Mouse (Mus musculus) cerebellum, postnatal 4 days (tissue): Measurements from ENCODE around the gene Smad3.

Source experiments
- DNase-seq, 2 experiments: peaks; one replicate each; pipeline ENCODE4 v3.0.0; 2022; ENCODE audit warnings: low spot score in 2 of 2, mixed read lengths in 1 of 2

Gene Smad3

DNA sequence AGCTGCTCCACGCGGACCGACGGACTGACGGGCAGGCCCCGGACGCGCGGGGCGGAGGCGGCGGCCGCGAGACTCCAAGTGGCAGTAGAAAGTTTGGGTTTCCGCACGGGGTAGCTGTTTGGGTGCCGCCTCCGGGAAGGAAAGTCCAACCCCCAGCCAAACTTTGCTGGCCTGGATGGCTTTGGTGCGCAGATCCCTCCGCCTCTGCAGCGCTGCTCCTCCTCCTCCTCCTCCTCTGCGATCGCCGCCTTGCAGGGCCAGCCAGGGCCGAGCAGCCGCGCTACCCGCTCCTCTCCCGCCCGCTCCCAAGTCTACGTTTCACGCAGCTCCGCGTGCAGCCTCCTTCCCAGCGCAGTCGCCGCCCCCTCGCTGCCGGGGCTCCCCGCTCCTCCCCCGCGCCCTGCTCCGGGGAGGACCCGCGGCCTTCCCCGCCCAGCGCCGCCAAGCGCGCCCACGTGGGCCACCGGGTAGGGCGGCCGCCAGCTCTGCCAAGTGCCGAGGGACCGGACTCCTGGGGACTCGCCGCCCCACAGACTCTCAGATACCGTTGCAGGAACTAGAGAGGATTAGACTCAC, at the start of gene Smad3:
Smad3 (minus strand) TSS at position 130 of the 576 bp plus-strand sequence.
- peak; percentile 56 to 71 for DNase-seq

DNA sequence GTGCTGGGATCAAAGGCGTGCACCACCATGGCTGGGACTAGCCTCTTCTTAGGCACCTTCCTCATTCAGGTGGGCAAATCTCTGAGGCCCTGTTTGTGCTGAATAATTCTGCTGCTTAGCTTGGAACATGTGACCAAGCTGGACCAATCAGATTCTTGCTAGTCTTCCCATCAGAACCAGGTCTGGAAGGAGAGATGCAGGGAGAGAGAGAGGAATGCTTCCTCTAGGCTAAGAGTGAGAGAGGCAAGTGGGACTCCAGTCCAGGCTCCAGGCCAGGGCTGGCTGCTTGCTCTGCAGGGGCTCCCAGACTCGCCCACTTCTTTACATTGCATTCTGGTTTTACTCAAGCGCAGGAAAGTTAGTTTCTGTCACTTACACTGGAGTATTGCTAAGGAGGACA, 47.1 kb upstream of the Smad3 start:
- DNase-seq, result no peak

DNA sequence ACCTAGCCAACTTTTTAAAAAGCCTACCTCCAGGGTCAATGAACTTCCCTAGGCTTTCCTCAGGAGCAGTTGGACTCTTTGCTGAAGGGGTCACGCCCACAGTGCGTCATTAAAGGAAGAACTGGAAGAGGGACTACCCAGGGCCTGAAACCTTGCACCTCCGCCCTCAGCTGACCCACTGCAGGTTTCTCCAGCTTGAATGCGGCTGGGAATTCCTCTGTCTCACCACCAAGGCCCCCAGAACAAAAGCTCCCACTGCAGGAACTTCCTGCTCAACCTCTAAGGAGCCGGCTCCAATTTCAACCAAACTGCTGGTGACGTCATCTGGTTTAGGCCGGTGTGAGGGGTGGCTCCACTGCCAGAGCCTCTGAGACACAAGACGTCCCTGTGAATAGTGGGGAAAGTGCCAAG, 45.4 kb upstream of the Smad3 start:
- DNase-seq, result no peak

DNA sequence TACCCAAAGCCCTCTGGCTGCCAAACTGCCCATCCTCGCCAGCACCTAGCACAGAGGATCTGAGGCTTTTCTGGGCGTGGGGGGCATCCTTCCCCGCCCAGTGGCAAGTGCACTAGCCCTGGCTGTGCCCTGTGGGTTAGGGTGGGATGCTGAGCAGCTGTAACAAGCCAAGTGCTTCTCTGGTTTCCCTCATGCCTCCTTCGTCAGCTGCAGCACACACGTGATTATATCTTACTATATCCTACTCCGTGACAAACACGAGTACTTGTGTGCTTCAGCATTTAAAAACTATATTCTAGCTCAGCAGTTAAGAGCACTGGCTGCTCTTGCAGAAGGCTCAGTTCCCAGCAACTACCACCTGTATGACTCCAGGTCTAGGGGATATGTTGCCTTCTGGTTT, 44.7 kb upstream of the Smad3 start:
- no peak for DNase-seq

DNA sequence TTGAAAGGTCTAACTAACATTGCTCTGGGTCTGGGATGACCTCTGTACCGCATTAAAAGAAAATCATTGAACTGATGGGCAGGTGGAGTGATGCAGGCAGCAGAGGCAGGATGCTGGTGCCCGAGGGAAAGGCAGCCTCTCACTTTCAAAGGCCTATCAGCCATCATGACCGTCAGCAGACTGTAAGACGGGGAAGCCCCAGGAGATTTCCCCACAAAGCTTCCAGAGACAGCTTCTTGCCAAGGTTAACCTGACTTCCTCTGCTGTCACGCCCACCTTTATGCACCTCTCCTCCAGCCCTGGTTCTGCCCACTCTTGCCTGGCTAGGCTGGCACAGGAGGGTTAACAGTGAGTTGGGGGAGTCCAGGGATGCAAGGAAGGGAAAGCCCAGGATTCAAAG, 44.3 kb upstream of the Smad3 start:
- no peak for DNase-seq

DNA sequence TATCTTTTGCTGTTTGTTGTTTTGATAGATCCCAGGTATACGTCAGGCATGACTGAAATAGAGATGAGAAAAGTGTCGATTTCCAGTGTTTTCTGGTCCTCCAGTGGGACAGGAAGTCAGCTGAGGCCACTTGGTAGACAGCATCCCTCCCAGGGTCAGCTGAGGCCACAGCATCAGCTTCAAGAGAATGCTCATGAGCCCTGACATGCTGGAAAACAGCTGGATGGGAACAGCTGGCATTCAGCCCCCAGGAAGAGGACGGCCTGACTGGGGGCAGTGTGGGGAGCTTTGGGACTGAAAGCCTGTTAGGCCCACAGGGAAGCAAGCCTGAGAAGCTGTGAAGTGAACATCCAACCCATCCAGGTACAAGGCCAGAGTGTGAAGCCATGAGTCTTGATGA, 38.6 kb upstream of the Smad3 start:
- no peak for DNase-seq

DNA sequence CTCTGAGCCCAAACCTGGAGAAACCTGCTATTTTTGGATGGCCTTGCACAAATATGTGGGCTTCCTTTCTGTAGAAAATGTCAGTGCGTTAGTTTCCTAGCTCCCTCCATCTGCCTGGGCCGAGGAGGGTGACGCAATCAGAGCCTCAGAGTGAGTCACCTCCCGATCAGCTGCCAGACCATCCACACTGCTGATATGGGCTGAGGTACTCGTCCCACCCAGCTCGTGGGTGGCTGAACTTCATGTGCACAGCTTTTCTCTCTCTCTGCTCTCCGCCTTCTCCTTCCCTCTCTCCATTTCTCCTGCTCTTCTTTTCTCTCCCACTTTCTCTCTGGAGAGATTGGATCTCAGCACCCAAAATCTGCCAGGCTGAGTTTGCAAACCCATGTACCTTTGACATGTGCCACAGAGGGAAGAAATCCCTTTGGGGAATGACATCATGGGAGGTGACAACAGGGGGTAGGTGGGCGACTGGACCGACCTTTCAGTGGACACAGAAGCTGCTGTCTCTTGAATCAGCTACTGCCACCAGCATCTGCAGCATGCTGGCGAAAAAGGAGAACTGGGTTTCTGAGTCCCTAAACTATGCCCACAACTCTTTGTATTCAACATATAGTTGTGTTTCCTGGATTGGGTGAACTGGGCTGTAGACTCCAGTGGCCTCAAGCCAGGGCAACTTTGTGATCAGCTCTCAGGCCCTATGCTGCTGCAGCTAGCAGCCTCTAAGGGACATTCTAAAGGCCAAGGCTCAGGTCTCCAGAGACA, 36.1 kb upstream of the Smad3 start:
- DNase-seq, result no peak

DNA sequence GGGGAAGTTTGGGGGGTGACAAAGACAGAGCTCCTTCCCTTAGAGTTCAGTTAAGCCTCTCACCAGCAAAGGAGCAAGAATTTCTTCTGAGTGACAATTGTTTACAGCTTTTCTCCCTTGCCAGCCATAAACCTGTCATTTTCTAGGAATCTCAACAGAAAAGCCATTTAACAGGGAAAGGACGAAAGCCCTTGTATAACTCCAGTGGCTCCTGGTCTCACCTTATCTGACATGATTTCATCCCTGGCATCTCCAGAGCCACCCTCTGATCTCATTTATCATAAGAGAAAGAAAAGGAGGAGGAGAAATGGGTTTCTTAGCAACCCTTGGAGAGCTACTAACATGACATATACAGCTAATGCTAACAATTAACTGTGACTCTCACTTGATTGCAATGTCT, 33.9 kb upstream of the Smad3 start:
- no peak for DNase-seq

DNA sequence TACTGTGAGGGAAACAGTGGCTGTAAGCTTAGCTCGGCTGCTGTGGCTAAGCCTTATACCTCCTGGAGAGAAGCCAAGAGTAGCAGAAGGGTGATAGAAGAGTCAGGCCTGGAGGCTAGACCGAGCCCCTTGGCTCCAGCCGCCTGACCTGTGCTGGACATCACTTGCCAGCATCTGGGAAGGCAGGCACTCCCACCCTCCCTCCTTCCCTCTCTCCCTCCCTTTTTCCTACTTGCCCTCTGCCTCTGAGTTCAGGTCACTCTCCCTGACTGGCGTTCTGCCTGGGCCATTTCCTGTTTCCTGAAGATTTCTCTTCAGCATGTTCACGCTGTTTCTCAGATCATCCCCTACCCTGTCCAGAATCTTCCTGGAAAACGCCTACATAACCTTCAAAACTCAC, 33.5 kb upstream of the Smad3 start:
- no peak for DNase-seq

DNA sequence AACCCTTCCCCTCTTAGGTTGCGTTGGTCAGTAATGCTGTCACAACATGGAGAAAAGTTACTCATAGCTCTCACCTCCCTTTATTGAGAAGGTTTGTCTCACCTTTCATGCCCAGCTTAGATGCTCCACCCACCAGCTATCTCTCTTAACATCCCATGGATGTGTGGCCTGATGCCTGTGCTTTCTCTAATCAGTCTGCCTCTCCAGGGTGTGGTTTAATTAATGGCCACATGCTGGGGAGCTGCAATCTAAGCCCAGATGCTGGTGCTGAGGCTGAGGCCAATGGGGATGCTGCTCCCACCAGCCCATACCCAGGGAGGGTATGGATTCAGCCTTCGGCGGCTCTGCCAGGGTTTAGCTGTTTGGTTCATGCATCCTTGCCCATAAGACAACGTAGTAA, 32.4 kb upstream of the Smad3 start:
- no peak for DNase-seq

DNA sequence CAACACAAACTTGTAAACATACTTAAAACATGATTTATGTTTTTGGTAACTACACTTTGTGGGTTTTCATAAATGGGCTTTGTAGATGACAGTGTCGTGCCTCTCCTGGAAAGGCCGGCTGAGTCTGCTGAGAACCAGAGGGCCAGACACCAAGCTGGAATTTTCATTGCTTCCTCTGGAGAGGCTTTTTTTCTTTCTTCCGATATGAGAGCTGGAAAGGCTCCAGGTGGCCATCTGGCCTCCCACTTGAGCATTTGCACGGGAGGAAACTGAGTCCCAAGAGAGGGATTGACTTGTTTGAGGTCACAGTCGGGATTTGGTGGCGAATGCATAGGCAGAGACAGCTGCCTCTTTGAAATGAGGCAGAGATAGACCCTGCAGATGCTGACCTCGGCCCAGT, 31.6 kb upstream of the Smad3 start:
- DNase-seq, result no peak

DNA sequence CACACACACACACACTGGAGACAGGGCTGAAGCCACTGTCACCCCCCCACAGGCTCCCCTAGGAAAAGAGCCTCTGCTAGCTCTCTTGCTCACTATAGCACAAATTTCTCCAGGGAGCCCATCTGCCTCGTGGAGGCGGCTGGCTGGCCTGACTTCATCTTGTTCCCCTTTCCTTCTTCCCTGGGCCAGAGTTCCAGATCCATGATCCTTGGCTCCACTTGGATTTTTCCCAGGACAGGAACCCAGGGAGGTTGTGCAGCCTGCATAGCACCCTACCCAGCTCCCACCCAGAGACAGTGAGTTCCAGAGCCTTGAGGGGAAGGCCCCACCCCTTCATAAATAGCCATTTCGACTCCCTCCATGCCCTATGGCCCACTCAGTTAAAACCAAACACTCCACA, 29.8 kb upstream of the Smad3 start:
- DNase-seq, result no peak

DNA sequence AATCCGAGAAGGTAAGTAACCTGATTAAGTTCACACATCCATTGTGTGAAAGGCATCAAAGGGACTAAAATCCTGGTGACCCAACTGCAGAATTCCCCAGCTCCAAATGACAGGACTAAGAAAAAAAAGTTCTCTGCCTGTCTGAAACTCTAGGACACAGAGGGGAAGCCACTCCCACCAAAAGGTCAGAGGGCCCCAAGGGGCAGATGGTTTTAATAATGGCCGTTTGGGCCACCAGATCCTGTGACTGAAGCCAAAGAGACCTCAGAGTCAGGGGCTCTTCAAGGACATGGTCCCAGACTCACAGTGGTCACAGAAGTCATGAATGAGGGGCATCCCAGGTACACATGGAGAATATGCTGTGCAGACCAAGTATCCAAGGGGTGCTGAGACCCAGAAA, 29.3 kb upstream of the Smad3 start:
- DNase-seq, result no peak

DNA sequence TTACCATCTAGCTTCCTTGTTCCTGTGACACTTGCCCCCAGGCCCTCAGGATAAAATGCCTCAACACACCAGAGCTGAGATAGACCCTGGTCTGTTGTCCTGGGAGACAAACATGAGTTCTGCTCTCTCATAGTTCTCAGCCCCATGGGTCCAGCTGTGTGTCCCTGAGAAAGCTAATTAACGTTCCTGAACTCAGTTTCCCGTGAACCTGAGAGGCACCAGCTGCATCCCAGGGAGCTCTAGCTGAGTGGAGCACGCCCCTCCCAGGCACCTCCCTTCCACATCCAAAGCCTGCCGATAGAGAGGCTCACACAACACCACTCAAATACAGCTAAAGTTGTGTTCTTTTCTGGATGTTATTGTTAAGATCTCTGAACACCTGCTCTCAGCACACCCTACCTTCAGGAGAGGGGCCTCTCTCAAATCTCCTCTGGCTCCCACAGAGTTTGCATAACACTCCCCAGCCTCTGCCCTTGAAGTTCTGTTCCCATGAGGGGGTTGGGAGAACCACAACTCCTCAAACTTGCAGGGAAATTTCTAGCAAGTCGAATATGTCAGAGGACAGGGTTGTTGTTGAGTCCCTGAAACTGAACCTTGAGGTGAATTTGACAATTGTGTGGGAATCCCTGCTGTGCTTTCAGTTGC, 28.4 kb upstream of the Smad3 start:
- no peak for DNase-seq

DNA sequence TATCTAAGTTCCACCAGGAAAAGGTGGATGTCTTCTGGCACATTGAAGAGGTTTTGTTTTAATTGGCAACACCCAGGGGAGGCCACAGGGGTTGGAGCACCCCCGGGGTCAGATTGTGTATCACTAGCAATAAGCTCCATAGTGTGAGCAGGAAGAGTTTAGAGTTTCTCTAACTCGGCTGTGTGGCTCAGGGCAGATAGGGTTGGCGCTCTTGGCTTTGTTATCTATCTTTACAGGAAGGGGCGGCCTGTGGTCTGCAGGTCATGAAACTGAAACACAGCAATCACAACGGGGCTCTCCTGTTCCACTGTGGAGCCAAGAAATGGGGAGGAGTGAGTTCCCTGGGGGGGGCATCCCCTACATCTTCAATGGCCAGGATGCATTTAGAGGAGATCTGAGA, 27.7 kb upstream of the Smad3 start:
- DNase-seq, result no peak

DNA sequence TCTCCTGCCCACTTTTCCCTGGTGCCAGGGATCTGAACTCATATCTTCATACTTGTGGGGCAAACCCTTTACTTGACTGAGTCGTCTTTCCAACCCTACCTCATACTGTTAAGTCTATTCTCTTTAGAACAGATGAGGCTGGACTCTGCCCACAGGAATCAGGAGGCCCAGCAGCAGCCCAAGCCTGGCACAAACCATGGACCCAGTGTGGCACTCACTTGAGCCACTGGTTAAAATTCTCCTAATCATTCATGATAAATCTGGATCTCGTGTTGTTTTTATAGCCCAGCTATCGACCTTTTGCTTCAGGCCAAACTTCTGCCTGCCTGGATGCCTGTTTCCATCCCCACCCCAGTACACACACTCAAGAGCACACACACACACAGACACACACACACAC, 26.8 kb upstream of the Smad3 start:
- DNase-seq, result no peak

DNA sequence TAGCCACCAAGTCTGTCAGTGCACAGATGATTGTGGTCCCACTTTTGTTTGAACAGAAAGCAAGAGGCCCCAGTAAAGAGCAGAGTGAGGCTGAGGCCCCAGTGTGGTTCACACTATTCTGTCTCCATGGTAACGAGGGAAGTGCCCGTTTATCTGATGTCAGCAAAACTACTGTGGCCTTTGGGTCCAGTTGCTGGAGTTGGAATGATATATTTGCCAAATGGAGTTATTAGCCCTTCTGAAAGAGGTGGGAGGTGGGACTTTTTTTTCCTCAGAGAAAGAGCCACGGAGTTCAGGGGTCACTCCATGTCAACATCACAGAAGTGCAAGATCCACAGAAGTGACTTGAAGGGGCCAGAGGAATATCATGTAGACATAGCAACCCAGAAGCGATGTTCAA, 24.9 kb upstream of the Smad3 start:
- no peak for DNase-seq

DNA sequence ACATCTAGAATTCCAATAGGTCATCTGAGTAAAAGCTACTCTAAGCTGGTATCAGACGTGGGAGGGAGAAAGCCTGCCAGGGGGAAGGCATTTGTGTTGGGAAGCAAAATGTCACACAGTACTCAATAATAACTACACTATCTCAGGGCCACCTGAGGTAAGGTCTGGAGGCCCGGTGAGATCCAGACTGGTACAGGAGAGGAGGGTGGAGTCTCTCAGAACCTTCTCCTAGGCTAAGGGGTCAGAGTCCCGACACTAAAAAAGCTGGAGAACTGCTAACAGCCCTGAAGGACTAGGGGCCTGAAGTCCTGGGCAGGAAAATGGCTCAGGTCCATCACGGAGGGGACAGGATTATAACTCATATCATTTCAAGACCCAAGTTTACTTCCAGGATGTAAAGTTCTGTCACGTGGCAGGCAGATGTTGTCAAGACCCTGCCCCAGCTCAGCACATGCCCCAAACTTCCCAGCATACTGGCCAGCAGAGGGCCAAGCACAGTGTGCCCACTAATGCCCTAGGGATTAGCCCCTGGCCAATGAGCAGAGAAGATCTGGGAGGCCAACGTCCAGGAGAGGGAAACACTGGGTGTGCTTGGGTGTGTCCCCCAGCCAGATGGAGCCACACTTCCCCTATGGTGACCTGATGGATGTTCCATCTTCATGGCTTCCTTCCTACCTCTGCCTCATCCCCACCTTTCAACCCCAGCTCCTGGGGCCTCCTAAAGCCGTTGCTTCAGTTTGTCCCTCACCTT, 24.1 kb upstream of the Smad3 start:
- no peak for DNase-seq

DNA sequence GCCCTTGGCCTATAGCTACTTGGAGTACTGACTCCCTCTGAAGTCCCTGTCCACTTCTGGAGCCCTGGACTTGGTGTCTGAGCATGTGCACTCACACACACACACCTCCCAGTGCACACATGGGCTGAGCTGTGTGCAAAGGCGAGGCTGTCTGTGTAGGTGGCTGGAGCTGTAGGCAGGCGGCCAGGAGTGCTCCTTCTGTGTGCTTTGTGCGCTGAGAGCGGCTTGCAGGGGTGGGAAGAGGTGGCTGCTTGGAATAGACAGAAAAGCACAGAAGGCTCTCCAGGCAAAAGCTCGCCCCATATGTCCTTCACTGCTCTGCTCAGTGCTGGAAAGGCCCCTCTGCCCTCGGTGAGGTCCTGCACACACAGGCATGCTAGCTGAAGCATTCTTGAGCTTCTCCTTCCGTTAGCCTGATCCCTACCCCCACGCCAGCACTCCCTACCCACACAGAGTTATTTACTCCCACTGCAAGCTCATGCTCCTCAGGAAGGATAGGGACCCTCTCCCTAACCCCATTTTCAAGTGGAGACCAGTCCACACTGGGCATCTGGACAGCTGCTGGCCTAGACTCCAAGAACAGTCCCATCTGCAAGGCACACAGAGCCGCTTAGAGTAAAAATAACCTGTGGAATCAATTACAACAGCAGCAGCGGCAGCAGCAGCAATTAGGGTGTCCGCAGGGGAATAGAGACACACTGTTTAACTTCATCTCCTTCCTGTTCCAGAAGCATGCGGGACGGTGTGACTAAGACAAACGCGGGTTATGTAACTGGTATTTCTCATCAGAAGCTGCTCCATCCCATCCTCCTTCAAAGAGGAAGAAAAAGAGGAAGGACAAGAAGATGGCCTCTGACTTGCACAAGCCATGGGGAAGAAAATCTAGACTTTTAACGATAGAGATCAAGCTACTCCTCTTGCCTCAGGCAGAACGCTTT, 22.4 kb upstream of the Smad3 start:
- DNase-seq, result no peak

DNA sequence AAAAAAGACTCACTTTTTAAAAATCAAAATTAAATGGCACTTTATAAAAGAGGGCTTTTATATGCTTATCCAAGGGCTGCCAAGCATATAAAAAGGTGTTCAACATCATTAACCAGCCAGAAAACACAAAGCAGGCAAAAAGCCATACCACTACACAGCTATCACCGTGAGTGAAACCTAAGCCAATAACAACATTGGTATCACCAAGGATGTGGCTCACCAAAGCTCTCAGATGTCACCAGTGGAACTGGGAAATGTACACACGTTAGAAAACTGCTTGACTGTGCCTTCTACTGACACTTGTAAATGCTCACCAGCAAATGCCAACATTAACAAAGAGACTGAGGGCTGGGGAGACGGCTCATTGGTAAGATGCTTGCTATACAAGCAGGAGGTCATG, 18.9 kb upstream of the Smad3 start:
- no peak for DNase-seq

DNA sequence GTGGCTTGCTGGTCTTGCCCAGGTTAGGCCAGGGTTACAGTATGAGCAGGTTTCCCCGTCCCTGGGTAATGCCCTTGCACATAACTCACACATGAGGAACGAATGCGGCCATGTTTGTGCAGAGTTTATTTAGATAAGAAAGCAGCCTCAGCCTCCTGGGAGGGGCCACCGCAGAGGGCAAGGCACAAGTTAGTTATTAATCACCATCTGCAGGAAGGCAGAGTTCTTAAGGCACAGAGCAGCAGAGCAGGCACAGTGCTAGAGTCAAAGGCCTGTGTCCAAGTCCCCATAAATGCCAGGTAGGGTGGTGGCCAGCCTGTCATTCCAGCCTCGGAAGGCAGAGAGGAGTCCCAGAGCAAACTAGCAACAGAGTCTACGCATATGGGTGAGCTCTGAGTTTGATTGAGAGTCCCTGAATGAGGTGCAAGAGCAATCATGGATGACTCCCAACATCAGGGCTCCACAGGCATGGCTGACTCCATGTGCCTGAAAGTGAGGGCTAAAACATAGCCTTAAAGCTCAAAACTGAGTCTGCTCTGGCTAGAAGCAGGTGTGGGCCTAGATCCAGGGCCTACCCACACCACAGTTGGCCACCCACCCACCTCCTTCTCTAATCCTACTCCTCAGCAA, 17.2 kb upstream of the Smad3 start:
- no peak for DNase-seq
